Mouse (Mus musculus): ENCODE data around the gene Myo18a. TPM values are rescaled to one million over a fixed set of nuclear protein-coding genes. Genes with fewer than 3 reads are reported as not detected.
"Not testable (repeated sequence)": the region's sequence is repeated elsewhere in the genome, so short reads cannot be mapped to it uniquely, and the experiment has no call there.

Myo18a gene
- polyA plus RNA-seq (2016; fragmentation: Nextera tagmentation; extraction: Ambion mirVana), result 95.5 and 153 TPM in 2 replicates

DNA sequence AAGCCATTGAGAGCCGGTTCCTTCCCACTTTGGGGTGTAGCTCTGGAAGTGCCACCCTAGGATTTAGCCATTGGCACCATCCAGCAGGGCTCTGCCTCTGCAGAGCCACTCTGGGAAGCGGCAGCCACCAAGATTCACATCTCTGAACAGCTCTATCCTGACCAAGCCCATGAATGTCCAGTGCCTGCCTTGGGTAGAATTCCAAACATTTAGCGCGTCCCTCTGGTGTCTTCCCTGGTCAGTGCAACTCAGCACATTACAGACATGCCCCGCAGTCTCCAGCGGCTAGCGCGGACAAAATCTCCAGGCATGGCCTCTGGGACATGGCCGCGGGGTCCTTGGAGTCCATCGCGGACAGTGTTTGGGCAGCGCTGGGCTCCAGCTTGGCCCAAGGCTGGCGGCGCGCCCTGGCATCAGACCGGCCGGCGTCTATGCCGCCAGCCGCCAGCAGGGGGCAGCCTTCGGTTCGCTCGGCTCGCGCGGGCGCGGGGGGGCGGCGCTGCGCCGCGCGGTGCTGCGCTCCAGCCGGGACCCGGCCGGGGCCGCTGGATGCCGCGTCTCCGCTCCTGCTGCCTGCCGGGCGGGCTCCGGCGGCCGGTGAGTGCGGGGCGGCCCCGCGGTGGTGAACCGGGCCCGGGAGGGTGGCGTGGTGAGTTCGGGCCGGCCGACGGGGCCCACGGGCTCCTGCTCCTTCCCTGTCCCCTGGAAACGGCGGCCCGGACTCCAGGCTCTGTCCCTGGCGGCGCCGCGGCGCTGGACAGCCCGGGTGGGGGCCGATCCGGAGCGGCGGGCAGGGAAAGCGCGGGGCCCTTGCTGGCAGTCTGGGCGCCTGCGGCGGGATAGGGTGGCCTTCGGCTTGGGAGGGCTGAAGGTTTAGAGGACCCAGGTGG, at the start of gene Myo18a:
Gene Myo18a (plus strand): TSS at position 464 of the 890 bp plus-strand sequence.
- H3K9me3 ChIP-seq, result no peaks in the 10 kb centered on the region
- H3K27me3 ChIP-seq (ENCODE audit: insufficient read depth, poor library complexity, severe bottlenecking), result no peaks in the 10 kb centered on the region; the same call in 1 of the 2 replicates
- no peaks in the 10 kb centered on the region for H3K36me3 ChIP-seq
- H3K4me1 ChIP-seq, result peaks cover 44% of the 10 kb centered on the region
- peak; percentile 87 for DNase-seq (ENCODE audit: low spot score)
- 2% methylated on average over 75 of the region's 79 CpGs for WGBS
- peak within 1 kb of the TSS; percentile 93 for H3K27ac ChIP-seq
- peak within 1 kb of the TSS; percentile 96 for H3K4me3 ChIP-seq

DNA sequence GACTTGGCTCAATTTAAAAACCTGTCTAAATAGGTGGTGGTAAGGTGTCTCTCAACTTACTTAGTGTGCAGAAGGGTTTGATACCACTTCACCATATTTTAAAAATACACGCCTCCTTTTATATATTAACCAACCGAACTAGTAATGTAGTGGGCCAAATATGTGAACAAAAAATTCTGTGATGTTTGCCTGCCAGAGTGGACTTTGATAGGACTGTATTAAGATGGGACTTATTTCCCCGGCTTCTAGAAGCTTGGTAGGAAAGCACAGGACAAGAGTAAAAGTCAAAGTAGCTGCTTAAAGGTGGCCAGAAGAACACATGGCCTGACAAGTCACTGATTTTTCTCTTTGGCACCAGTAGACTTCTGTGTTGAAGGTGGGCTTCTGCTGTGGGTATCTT, 49.3 kb upstream of the Myo18a start:
- Histone ChIP-seq H3K4me3 (no peak overlapping the region), H3K36me3 (peaks cover 32% of the 10 kb centered on the region), H3K4me1 (no peaks in the 10 kb centered on the region), H3K27me3 (ENCODE audit: insufficient read depth, poor library complexity, severe bottlenecking) (no peaks in the 10 kb centered on the region), H3K27ac (no peak overlapping the region), H3K9me3 (no peaks in the 10 kb centered on the region)
- no peak for DNase-seq (ENCODE audit: low spot score)
- 94% methylated on average over 3 of the region's 3 CpGs for WGBS

- Histone ChIP-seq H3K27me3 (ENCODE audit: insufficient read depth, poor library complexity, severe bottlenecking) (no peaks in the 10 kb centered on the region), H3K9me3 (no peaks in the 10 kb centered on the region), H3K36me3 (0 out of 2 replicates have a peak, but pooled peaks cover 4% of the 10 kb centered on the region), H3K4me1 (no peaks in the 10 kb centered on the region), H3K4me3 (no peak overlapping the region), H3K27ac (no peak overlapping the region)
- 95% methylated on average over 2 of the region's 2 CpGs for WGBS
- no peak for DNase-seq (ENCODE audit: low spot score)
Observed at GRCm38 (mm10) chr11:77719055-77719454, 44.0 kb upstream of the Myo18a start.

GRCm38 (mm10) chr11:77721389-77721788, 41.7 kb upstream of the Myo18a start:
- Histone ChIP-seq H3K4me3 (no peak overlapping the region), H3K27me3 (ENCODE audit: insufficient read depth, poor library complexity, severe bottlenecking) (no peaks in the 10 kb centered on the region), H3K27ac (no peak overlapping the region), H3K4me1 (no peaks in the 10 kb centered on the region; the same call in 1 of the 2 replicates), H3K9me3 (no peaks in the 10 kb centered on the region), H3K36me3 (0 out of 2 replicates have a peak, but pooled peaks cover 4% of the 10 kb centered on the region)
- 83% methylated on average over 4 of the region's 4 CpGs for WGBS
- DNase-seq (ENCODE audit: low spot score), result no peak

- 82% methylated on average over 7 of the region's 7 CpGs for WGBS
- Histone ChIP-seq H3K27me3 (ENCODE audit: insufficient read depth, poor library complexity, severe bottlenecking) (no peaks in the 10 kb centered on the region), H3K36me3 (no peaks in the 10 kb centered on the region), H3K9me3 (no peaks in the 10 kb centered on the region), H3K27ac (no peak overlapping the region), H3K4me3 (no peak overlapping the region), H3K4me1 (no peaks in the 10 kb centered on the region; the same call in 1 of the 2 replicates)
- no peak for DNase-seq (ENCODE audit: low spot score)
Observed at GRCm38 (mm10) chr11:77724766-77725165, 38.3 kb upstream of the Myo18a start.

DNA sequence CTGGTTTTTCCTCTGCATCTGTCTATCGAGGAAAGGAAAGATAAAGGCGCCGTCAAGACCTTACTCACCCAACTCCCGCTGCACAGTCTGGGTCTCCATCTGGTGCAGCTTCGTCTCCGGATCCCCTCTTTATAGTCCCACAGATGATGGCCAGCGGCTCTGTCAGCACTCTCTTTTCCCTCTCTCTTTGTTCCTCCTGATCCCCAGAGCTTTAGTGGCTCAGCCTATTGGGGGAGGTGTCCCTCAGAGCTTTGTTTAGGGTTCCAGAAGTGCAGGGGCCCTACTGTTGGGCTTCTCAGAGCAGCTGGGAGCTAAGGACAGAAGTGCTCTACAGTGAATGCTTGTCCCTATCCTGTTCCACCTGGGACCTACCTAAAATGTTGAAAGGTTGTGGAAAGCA, 37.9 kb upstream of the Myo18a start, which contains the start of gene Cryba1:
Gene Cryba1 (minus strand): TSS at position 101 of the 400 bp plus-strand sequence.
- H3K4me1 ChIP-seq, result no peaks in the 10 kb centered on the region; the same call in 1 of the 2 replicates
- H3K36me3 ChIP-seq, result no peaks in the 10 kb centered on the region
- H3K9me3 ChIP-seq, result no peaks in the 10 kb centered on the region
- H3K27ac ChIP-seq, result no peak within 1 kb of the TSS
- H3K4me3 ChIP-seq, result no peak within 1 kb of the TSS
- H3K27me3 ChIP-seq (ENCODE audit: insufficient read depth, poor library complexity, severe bottlenecking), result no peaks in the 10 kb centered on the region
- 58% methylated on average over 7 of the region's 7 CpGs for WGBS
- no peak for DNase-seq (ENCODE audit: low spot score)

DNA sequence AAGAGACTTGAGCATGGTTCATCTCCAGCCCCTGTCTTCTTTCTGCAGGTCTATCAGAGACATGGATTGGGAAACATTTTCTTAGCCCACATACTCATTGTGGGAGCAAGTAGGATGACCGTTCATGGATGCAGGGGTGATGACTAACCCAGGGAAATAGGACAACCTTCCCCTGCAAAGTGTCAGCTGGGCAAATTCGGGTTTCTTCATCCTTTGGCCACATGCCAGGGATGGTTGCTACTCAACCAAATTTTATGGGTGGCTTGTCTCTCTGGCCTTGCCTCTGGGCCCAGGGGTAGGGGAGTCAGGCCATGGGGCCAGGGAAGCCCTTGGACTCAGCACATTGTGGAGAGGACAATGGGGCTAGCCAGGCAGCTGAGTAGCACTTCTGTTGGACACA, 34.5 kb upstream of the Myo18a start:
- no peak overlapping the region for H3K27ac ChIP-seq
- H3K4me3 ChIP-seq, result no peak overlapping the region
- H3K36me3 ChIP-seq, result no peaks in the 10 kb centered on the region
- no peaks in the 10 kb centered on the region; the same call in 1 of the 2 replicates for H3K27me3 ChIP-seq (ENCODE audit: insufficient read depth, poor library complexity, severe bottlenecking)
- H3K4me1 ChIP-seq, result no peaks in the 10 kb centered on the region; the same call in 1 of the 2 replicates
- DNase-seq (ENCODE audit: low spot score), result no peak
- WGBS, result 70% methylated on average over 2 of the region's 2 CpGs
- H3K9me3 ChIP-seq, result no peaks in the 10 kb centered on the region

DNA sequence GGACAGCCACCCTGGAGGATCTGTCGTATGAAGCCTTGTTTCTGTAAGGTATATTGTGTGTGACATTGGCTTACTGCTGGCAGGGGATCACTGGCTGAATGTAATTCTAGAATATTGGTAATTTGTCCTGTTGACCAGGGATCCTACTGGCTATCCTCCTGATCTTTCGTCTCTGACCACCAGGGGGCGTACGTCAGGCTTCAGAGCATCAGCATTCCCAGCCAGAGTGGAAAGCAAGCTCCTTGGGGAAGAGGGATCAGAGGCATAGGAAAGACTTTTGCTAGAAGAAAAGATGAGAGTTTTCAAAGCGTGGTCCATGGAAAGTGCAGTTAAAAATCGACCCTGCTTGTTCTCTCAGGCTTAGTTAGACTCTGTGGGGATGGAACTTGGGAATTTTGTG, 25.8 kb upstream of the Myo18a start:
- no peaks in the 10 kb centered on the region for H3K27me3 ChIP-seq (ENCODE audit: insufficient read depth, poor library complexity, severe bottlenecking)
- no peaks in the 10 kb centered on the region for H3K9me3 ChIP-seq
- 0 out of 2 replicates have a peak, but pooled peaks cover 3% of the 10 kb centered on the region for H3K4me1 ChIP-seq
- H3K36me3 ChIP-seq, result no peaks in the 10 kb centered on the region
- peak; percentile 89 for DNase-seq (ENCODE audit: low spot score)
- H3K27ac ChIP-seq, result no peak overlapping the region
- H3K4me3 ChIP-seq, result no peak overlapping the region
- 2% methylated on average over 6 of the region's 6 CpGs for WGBS

DNA sequence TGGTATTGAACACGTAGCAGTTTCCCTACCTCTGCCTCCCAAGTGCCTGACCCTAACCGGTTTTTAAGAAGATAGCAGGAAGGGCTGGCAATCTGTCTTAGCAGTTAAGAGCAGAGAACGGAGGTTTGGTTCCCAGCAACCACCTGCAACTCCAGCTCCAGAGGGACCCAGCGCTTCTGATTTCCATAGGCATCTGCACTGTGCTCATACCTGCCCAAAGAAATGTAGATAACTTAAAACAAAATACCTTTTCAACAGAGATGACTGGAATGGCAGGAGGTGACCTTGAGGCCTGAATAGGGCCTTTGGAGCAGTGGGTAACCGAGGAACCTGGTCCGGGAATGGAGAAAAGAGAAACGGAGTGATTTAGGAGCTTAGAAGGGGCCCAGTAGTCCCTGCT, 24.5 kb upstream of the Myo18a start:
- Histone ChIP-seq H3K36me3 (no peaks in the 10 kb centered on the region), H3K27me3 (ENCODE audit: insufficient read depth, poor library complexity, severe bottlenecking) (no peaks in the 10 kb centered on the region), H3K27ac (no peak overlapping the region), H3K9me3 (no peaks in the 10 kb centered on the region), H3K4me1 (0 out of 2 replicates have a peak, but pooled peaks cover 3% of the 10 kb centered on the region), H3K4me3 (no peak overlapping the region)
- WGBS, result 55% methylated on average over 7 of the region's 7 CpGs
- peak; percentile 46 for DNase-seq (ENCODE audit: low spot score)

DNA sequence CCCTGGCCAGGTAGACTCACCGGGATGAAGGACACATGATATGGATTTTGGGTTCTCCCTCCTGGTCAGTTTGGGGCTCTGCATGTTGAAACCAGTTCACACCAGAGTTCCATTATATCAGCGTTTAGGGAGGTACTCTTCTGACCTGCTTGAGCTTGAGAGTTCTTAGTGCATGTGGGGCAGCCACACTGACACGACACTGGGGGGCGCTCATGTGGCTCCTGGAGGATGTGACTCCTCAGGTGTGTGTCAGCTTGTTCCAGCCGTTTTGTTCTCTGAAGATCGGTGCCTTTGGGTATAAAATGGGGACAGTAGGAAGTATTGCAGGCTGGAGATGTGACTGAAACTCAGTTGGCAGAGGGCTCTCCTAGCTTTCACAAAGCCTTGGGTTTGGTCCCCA, 19.1 kb upstream of the Myo18a start:
- WGBS, result 29% methylated on average over 6 of the region's 6 CpGs
- no peaks in the 10 kb centered on the region for H3K4me1 ChIP-seq
- no peak overlapping the region for H3K4me3 ChIP-seq
- no peaks in the 10 kb centered on the region for H3K9me3 ChIP-seq
- no peak for DNase-seq (ENCODE audit: low spot score)
- no peaks in the 10 kb centered on the region for H3K27me3 ChIP-seq (ENCODE audit: insufficient read depth, poor library complexity, severe bottlenecking)
- H3K27ac ChIP-seq, result no peak overlapping the region
- no peaks in the 10 kb centered on the region for H3K36me3 ChIP-seq

DNA sequence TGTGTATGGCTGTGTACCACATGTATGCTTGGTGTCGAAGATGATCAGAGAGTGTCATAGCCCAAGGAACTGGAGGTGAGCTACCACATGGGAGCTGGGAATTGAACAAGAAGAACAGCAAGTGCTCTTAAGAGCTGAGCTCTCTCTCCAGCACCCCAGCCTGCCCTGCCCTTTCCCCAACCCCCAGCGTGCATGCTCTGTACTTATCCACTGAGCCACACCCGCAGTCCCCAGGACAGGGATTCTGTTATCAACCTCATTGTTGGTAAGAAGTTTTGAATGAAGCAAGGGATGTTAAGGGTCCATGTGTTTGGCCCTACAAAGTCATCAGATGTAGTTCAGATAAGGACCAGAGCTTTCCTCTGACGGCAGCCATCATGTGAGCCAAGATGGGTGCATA, 16.4 kb upstream of the Myo18a start:
- Histone ChIP-seq H3K36me3 (no peaks in the 10 kb centered on the region), H3K27me3 (ENCODE audit: insufficient read depth, poor library complexity, severe bottlenecking) (no peaks in the 10 kb centered on the region), H3K27ac (no peak overlapping the region), H3K4me3 (no peak overlapping the region), H3K4me1 (no peaks in the 10 kb centered on the region), H3K9me3 (no peaks in the 10 kb centered on the region)
- 76% methylated on average over 4 of the region's 4 CpGs for WGBS
- DNase-seq (ENCODE audit: low spot score), result no peak

- 89% methylated on average over 14 of the region's 15 CpGs for WGBS
- not testable (repeated sequence) for H3K4me3 ChIP-seq; H3K27me3 ChIP-seq (ENCODE audit: insufficient read depth, poor library complexity, severe bottlenecking); H3K4me1 ChIP-seq; H3K27ac ChIP-seq; H3K36me3 ChIP-seq; DNase-seq (ENCODE audit: low spot score); H3K9me3 ChIP-seq
Observed at GRCm38 (mm10) chr11:77747103-77747502, 15.9 kb upstream of the Myo18a start.

DNA sequence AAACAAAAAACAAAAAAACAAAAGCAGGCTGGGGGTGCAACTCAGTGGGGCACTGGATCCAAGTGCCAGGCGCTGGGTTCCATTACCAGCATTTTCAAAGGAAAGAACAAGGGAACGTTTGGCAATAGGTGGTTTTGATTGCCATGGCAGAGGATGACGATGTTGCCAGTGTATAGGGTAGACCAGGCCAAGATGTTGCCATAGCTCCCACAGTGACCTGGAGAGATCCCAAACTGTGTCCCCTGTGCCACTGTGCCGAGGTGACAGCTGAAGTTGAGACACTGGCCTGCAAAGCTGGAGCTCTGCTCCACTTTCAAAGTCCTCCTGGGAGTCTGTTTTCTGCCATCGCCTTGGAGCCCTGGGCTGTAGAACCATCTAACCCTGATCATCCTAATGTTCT, 14.1 kb upstream of the Myo18a start:
- Histone ChIP-seq H3K36me3 (no peaks in the 10 kb centered on the region), H3K9me3 (no peaks in the 10 kb centered on the region), H3K4me3 (no peak overlapping the region), H3K27me3 (ENCODE audit: insufficient read depth, poor library complexity, severe bottlenecking) (no peaks in the 10 kb centered on the region), H3K27ac (no peak overlapping the region), H3K4me1 (no peaks in the 10 kb centered on the region)
- WGBS, result 79% methylated on average over 5 of the region's 5 CpGs
- no peak for DNase-seq (ENCODE audit: low spot score)

Measured in heart, embryonic 10.5 days (tissue).